Mouse (Mus musculus) forebrain, embryonic 15.5 days (tissue): ENCODE results near the gene Pklr. TPM values are rescaled to one million over a fixed set of nuclear protein-coding genes. Genes with fewer than 3 reads are reported as not detected.

ENCODE experiments used
- ATAC-seq: fragments of 200-750 bp; cut with Nextera tagmentation; replicated peaks from 2 replicates; pipeline ENCODE4 v1.8.0; 2017; ENCODE audit warnings: mild to moderate bottlenecking, moderate TSS enrichment, moderate library complexity
- H3K27ac ChIP-seq: fragments of 300-500 bp; sonication (generic); replicated peaks from 2 replicates; pipeline ENCODE4 v1.5.1; 2015; ENCODE audit warnings: mild to moderate bottlenecking, inconsistent platforms
- H3K27me3 ChIP-seq: fragments of 300-500 bp; sonication (generic); 2 replicates; pipeline ENCODE4 v1.6.1; 2015; ENCODE audit warnings: inconsistent platforms
- H3K36me3 ChIP-seq: fragments of 300-500 bp; sonication (generic); 2 replicates; pipeline ENCODE4 v1.6.1; 2015; ENCODE audit warnings: mild to moderate bottlenecking, inconsistent platforms
- H3K4me1 ChIP-seq: fragments of 300-500 bp; sonication (generic); 2 replicates; pipeline ENCODE4 v1.6.1; 2015; ENCODE audit warnings: inconsistent platforms
- H3K4me2 ChIP-seq: fragments of 300-500 bp; sonication (generic); replicated peaks from 2 replicates; pipeline ENCODE4 v1.6.1; 2015; ENCODE audit warnings: mild to moderate bottlenecking, inconsistent platforms
- H3K4me3 ChIP-seq: fragments of 300-500 bp; sonication (generic); 2 replicates; pipeline ENCODE4 v1.5.1; 2015; ENCODE audit warnings: mild to moderate bottlenecking, inconsistent platforms
- H3K9ac ChIP-seq: fragments of 300-500 bp; sonication (generic); replicated peaks from 2 replicates; pipeline ENCODE4 v1.6.1; 2015; ENCODE audit warnings: mild to moderate bottlenecking, inconsistent platforms
- H3K9me3 ChIP-seq: fragments of 300-500 bp; sonication (generic); 2 replicates; pipeline ENCODE4 v1.6.1; 2016; ENCODE audit warnings: inconsistent platforms
- WGBS: fragments of 180-500 bp; shearing (Covaris S2); methylation state at CpG from one replicate; pipeline ENCODE4 v1.1.7; 2015; ENCODE audit warnings: mixed read lengths; 5-methylcytosine and 5-hydroxymethylcytosine counted together
- polyA plus RNA-seq: library from polyadenylated mRNA; unstranded; fragments of >200 nt; fragmentation: Nextera tagmentation; extraction: Ambion mirVana; gene quantifications from 2 replicates; pipeline ENCODE4 v1.2.1, GENCODE M21; 2015

Pklr gene
- polyA plus RNA-seq, 1 experiment from 2014 or later, result 0.10 TPM

- H3K4me2 ChIP-seq, result peak overlapping the region; percentile 80
- no peak; the same call in 1 of the 2 replicates for ATAC-seq
- H3K9me3 ChIP-seq, result no peaks in the 10 kb centered on the region
- under 1% methylated on average over 19 of the region's 19 CpGs for WGBS
- H3K4me3 ChIP-seq, result peak overlapping the region; percentile 79
- peaks cover 30% of the 10 kb centered on the region for H3K4me1 ChIP-seq
- no peaks in the 10 kb centered on the region for H3K27me3 ChIP-seq
- peak overlapping the region; percentile 63 for H3K9ac ChIP-seq
- peak overlapping the region; percentile 80 for H3K27ac ChIP-seq
- H3K36me3 ChIP-seq, result peaks cover 25% of the 10 kb centered on the region
Measured at GRCm38 (mm10) chr3:89101459-89101811, 34.5 kb upstream of the Pklr start.

- Histone ChIP-seq H3K4me1 (peaks cover 30% of the 10 kb centered on the region), H3K4me2 (peak within 1 kb of the TSS; percentile 80), H3K27me3 (no peaks in the 10 kb centered on the region), H3K9ac (peak within 1 kb of the TSS; percentile 63), H3K36me3 (peaks cover 20% of the 10 kb centered on the region), H3K9me3 (no peaks in the 10 kb centered on the region), H3K27ac (peak within 1 kb of the TSS; percentile 87), H3K4me3 (peak within 1 kb of the TSS; percentile 79)
- peak; percentile 100 for ATAC-seq
- under 1% methylated on average over 26 of the region's 26 CpGs for WGBS
Measured at GRCm38 (mm10) chr3:89101812-89102494, 34.0 kb upstream of the Pklr start, which contains the start of gene Fdps. Gene Fdps (minus strand): TSS chr3:89101959.

- Histone ChIP-seq H3K36me3 (peaks cover 13% of the 10 kb centered on the region), H3K27me3 (no peaks in the 10 kb centered on the region), H3K9ac (no peak overlapping the region), H3K4me3 (peak overlapping the region; percentile 79), H3K27ac (peak overlapping the region; percentile 87), H3K9me3 (no peaks in the 10 kb centered on the region), H3K4me1 (peaks cover 30% of the 10 kb centered on the region), H3K4me2 (peak overlapping the region; percentile 80)
- 67% methylated on average over 12 of the region's 12 CpGs for WGBS
- no peak for ATAC-seq
Measured at GRCm38 (mm10) chr3:89102495-89103290, 33.2 kb upstream of the Pklr start.

GRCm38 (mm10) chr3:89103291-89103595 is 32.7 kb upstream of the Pklr start:
- H3K36me3 ChIP-seq, result peaks cover 11% of the 10 kb centered on the region
- H3K27ac ChIP-seq, result no peak overlapping the region
- peaks cover 30% of the 10 kb centered on the region for H3K4me1 ChIP-seq
- no peaks in the 10 kb centered on the region for H3K27me3 ChIP-seq
- 78% methylated on average over 4 of the region's 4 CpGs for WGBS
- H3K9me3 ChIP-seq, result no peaks in the 10 kb centered on the region
- H3K9ac ChIP-seq, result no peak overlapping the region
- no peak for ATAC-seq
- H3K4me2 ChIP-seq, result no peak overlapping the region
- H3K4me3 ChIP-seq, result no peak overlapping the region

GRCm38 (mm10) chr3:89106881-89107280 is 29.1 kb upstream of the Pklr start:
- Histone ChIP-seq H3K27ac (no peak overlapping the region), H3K9ac (no peak overlapping the region), H3K4me1 (peaks cover 5% of the 10 kb centered on the region), H3K27me3 (no peaks in the 10 kb centered on the region), H3K36me3 (no peaks in the 10 kb centered on the region), H3K4me3 (no peak overlapping the region), H3K4me2 (no peak overlapping the region), H3K9me3 (no peaks in the 10 kb centered on the region)
- no peak for ATAC-seq

- Histone ChIP-seq H3K9ac (no peak overlapping the region), H3K9me3 (no peaks in the 10 kb centered on the region), H3K4me3 (no peak overlapping the region), H3K4me1 (peaks cover under 1% of the 10 kb centered on the region; the same call in 1 of the 2 replicates), H3K36me3 (no peaks in the 10 kb centered on the region), H3K27ac (no peak overlapping the region), H3K4me2 (no peak overlapping the region), H3K27me3 (no peaks in the 10 kb centered on the region)
- ATAC-seq, result no peak
- 62% methylated on average over 3 of the region's 3 CpGs for WGBS
Measured at GRCm38 (mm10) chr3:89107545-89107944, 28.4 kb upstream of the Pklr start.

- no peaks in the 10 kb centered on the region for H3K9me3 ChIP-seq
- H3K4me1 ChIP-seq, result no peaks in the 10 kb centered on the region
- no peak for ATAC-seq
- H3K4me2 ChIP-seq, result no peak overlapping the region
- no peaks in the 10 kb centered on the region for H3K27me3 ChIP-seq
- no peak overlapping the region for H3K9ac ChIP-seq
- H3K4me3 ChIP-seq, result no peak overlapping the region
- H3K27ac ChIP-seq, result no peak overlapping the region
- H3K36me3 ChIP-seq, result no peaks in the 10 kb centered on the region
- WGBS, result 77% methylated on average over 1 of the region's 1 CpGs
Measured at GRCm38 (mm10) chr3:89108146-89108545, 27.8 kb upstream of the Pklr start.

GRCm38 (mm10) chr3:89113058-89113457 is 22.9 kb upstream of the Pklr start:
- no peaks in the 10 kb centered on the region for H3K9me3 ChIP-seq
- no peak overlapping the region for H3K4me3 ChIP-seq
- no peak for ATAC-seq
- H3K36me3 ChIP-seq, result no peaks in the 10 kb centered on the region
- H3K4me1 ChIP-seq, result no peaks in the 10 kb centered on the region
- 88% methylated on average over 4 of the region's 4 CpGs for WGBS
- no peak overlapping the region for H3K4me2 ChIP-seq
- H3K9ac ChIP-seq, result no peak overlapping the region
- no peaks in the 10 kb centered on the region for H3K27me3 ChIP-seq
- no peak overlapping the region for H3K27ac ChIP-seq

GRCm38 (mm10) chr3:89115522-89115921 is 20.4 kb upstream of the Pklr start:
- no peak overlapping the region for H3K27ac ChIP-seq
- no peak overlapping the region for H3K4me3 ChIP-seq
- no peaks in the 10 kb centered on the region for H3K27me3 ChIP-seq
- H3K9me3 ChIP-seq, result no peaks in the 10 kb centered on the region
- no peaks in the 10 kb centered on the region for H3K4me1 ChIP-seq
- ATAC-seq, result no peak
- H3K36me3 ChIP-seq, result no peaks in the 10 kb centered on the region
- H3K9ac ChIP-seq, result no peak overlapping the region
- WGBS, result 8% methylated on average over 2 of the region's 2 CpGs
- no peak overlapping the region for H3K4me2 ChIP-seq

GRCm38 (mm10) chr3:89123313-89123712 is 12.6 kb upstream of the Pklr start:
- H3K4me2 ChIP-seq, result no peak overlapping the region
- no peaks in the 10 kb centered on the region for H3K4me1 ChIP-seq
- no peaks in the 10 kb centered on the region for H3K27me3 ChIP-seq
- no peak overlapping the region for H3K27ac ChIP-seq
- no peak for ATAC-seq
- no peaks in the 10 kb centered on the region for H3K9me3 ChIP-seq
- H3K9ac ChIP-seq, result no peak overlapping the region
- no peak overlapping the region for H3K4me3 ChIP-seq
- WGBS, result 89% methylated on average over 2 of the region's 2 CpGs
- H3K36me3 ChIP-seq, result no peaks in the 10 kb centered on the region

GRCm38 (mm10) chr3:89124241-89124640 is 11.7 kb upstream of the Pklr start:
- Histone ChIP-seq H3K9me3 (no peaks in the 10 kb centered on the region), H3K27ac (no peak overlapping the region), H3K27me3 (no peaks in the 10 kb centered on the region), H3K4me1 (no peaks in the 10 kb centered on the region), H3K9ac (no peak overlapping the region), H3K36me3 (no peaks in the 10 kb centered on the region), H3K4me3 (no peak overlapping the region), H3K4me2 (no peak overlapping the region)
- ATAC-seq, result no peak
- WGBS, result 86% methylated on average over 3 of the region's 3 CpGs

- Histone ChIP-seq H3K36me3 (no peaks in the 10 kb centered on the region), H3K4me2 (no peak overlapping the region), H3K4me3 (no peak overlapping the region), H3K9ac (no peak overlapping the region), H3K27me3 (no peaks in the 10 kb centered on the region), H3K4me1 (no peaks in the 10 kb centered on the region), H3K27ac (no peak overlapping the region), H3K9me3 (no peaks in the 10 kb centered on the region)
- WGBS, result 93% methylated on average over 3 of the region's 3 CpGs
- ATAC-seq, result no peak
Measured at GRCm38 (mm10) chr3:89125981-89126380, 10.0 kb upstream of the Pklr start.
